Mouse (Mus musculus) forebrain, embryonic 15.5 days (tissue): ENCODE results near the gene Arhgef39. TPM values are rescaled to one million over a fixed set of nuclear protein-coding genes. Genes with fewer than 3 reads are reported as not detected.

Source experiments
- ATAC-seq: fragments of 200-750 bp; cut with Nextera tagmentation; replicated peaks from 2 replicates; pipeline ENCODE4 v1.8.0; 2017; ENCODE audit warnings: mild to moderate bottlenecking, moderate TSS enrichment, moderate library complexity
- H3K27ac ChIP-seq: fragments of 300-500 bp; sonication (generic); replicated peaks from 2 replicates; pipeline ENCODE4 v1.5.1; 2015; ENCODE audit warnings: mild to moderate bottlenecking, inconsistent platforms
- H3K27me3 ChIP-seq: fragments of 300-500 bp; sonication (generic); 2 replicates; pipeline ENCODE4 v1.6.1; 2015; ENCODE audit warnings: inconsistent platforms
- H3K36me3 ChIP-seq: fragments of 300-500 bp; sonication (generic); 2 replicates; pipeline ENCODE4 v1.6.1; 2015; ENCODE audit warnings: mild to moderate bottlenecking, inconsistent platforms
- H3K4me1 ChIP-seq: fragments of 300-500 bp; sonication (generic); 2 replicates; pipeline ENCODE4 v1.6.1; 2015; ENCODE audit warnings: inconsistent platforms
- H3K4me2 ChIP-seq: fragments of 300-500 bp; sonication (generic); replicated peaks from 2 replicates; pipeline ENCODE4 v1.6.1; 2015; ENCODE audit warnings: mild to moderate bottlenecking, inconsistent platforms
- H3K4me3 ChIP-seq: fragments of 300-500 bp; sonication (generic); 2 replicates; pipeline ENCODE4 v1.5.1; 2015; ENCODE audit warnings: mild to moderate bottlenecking, inconsistent platforms
- H3K9ac ChIP-seq: fragments of 300-500 bp; sonication (generic); replicated peaks from 2 replicates; pipeline ENCODE4 v1.6.1; 2015; ENCODE audit warnings: mild to moderate bottlenecking, inconsistent platforms
- H3K9me3 ChIP-seq: fragments of 300-500 bp; sonication (generic); 2 replicates; pipeline ENCODE4 v1.6.1; 2016; ENCODE audit warnings: inconsistent platforms
- WGBS: fragments of 180-500 bp; shearing (Covaris S2); methylation state at CpG from one replicate; pipeline ENCODE4 v1.1.7; 2015; ENCODE audit warnings: mixed read lengths; 5-methylcytosine and 5-hydroxymethylcytosine counted together
- polyA plus RNA-seq: library from polyadenylated mRNA; unstranded; fragments of >200 nt; fragmentation: Nextera tagmentation; extraction: Ambion mirVana; gene quantifications from 2 replicates; pipeline ENCODE4 v1.2.1, GENCODE M21; 2015

Arhgef39 gene
- polyA plus RNA-seq, 1 experiment from 2014 or later = 17.5 TPM

- Histone ChIP-seq H3K4me2 (no peak overlapping the region), H3K27ac (no peak overlapping the region), H3K9me3 (no peaks in the 10 kb centered on the region), H3K4me1 (no peaks in the 10 kb centered on the region), H3K9ac (no peak overlapping the region), H3K27me3 (no peaks in the 10 kb centered on the region), H3K36me3 (no peaks in the 10 kb centered on the region), H3K4me3 (no peak overlapping the region)
- no peak for ATAC-seq
- WGBS = 94% methylated on average over 10 of the region's 10 CpGs
Measured at GRCm38 (mm10) chr4:43470301-43470700, 29.2 kb downstream of the Arhgef39 start.

GRCm38 (mm10) chr4:43466872-43467271 lies 32.6 kb downstream of the Arhgef39 start:
- 94% methylated on average over 7 of the region's 7 CpGs for WGBS
- H3K27me3 ChIP-seq = no peaks in the 10 kb centered on the region
- no peaks in the 10 kb centered on the region for H3K9me3 ChIP-seq
- H3K4me3 ChIP-seq = no peak overlapping the region
- ATAC-seq = no peak
- H3K4me1 ChIP-seq = no peaks in the 10 kb centered on the region
- H3K36me3 ChIP-seq = no peaks in the 10 kb centered on the region
- no peak overlapping the region for H3K27ac ChIP-seq
- H3K9ac ChIP-seq = no peak overlapping the region
- H3K4me2 ChIP-seq = no peak overlapping the region

GRCm38 (mm10) chr4:43465935-43466334 lies 33.6 kb downstream of the Arhgef39 start:
- H3K4me3 ChIP-seq = no peak overlapping the region
- no peaks in the 10 kb centered on the region for H3K27me3 ChIP-seq
- H3K36me3 ChIP-seq = no peaks in the 10 kb centered on the region
- H3K4me2 ChIP-seq = no peak overlapping the region
- WGBS = 92% methylated on average over 6 of the region's 6 CpGs
- ATAC-seq = no peak
- no peak overlapping the region for H3K9ac ChIP-seq
- no peaks in the 10 kb centered on the region for H3K9me3 ChIP-seq
- H3K4me1 ChIP-seq = no peaks in the 10 kb centered on the region
- H3K27ac ChIP-seq = no peak overlapping the region

- no peak for ATAC-seq
- no peaks in the 10 kb centered on the region for H3K27me3 ChIP-seq
- no peak overlapping the region for H3K9ac ChIP-seq
- WGBS = 94% methylated on average over 5 of the region's 5 CpGs
- H3K36me3 ChIP-seq = no peaks in the 10 kb centered on the region
- H3K4me3 ChIP-seq = no peak overlapping the region
- H3K27ac ChIP-seq = no peak overlapping the region
- H3K4me2 ChIP-seq = no peak overlapping the region
- no peaks in the 10 kb centered on the region for H3K9me3 ChIP-seq
- no peaks in the 10 kb centered on the region for H3K4me1 ChIP-seq
Measured at GRCm38 (mm10) chr4:43463102-43463501, 36.4 kb downstream of the Arhgef39 start.

- Histone ChIP-seq H3K9me3 (no peaks in the 10 kb centered on the region), H3K36me3 (no peaks in the 10 kb centered on the region), H3K4me1 (peaks cover 4% of the 10 kb centered on the region), H3K27ac (no peak overlapping the region), H3K27me3 (0 out of 2 replicates have a peak, but pooled peaks cover 5% of the 10 kb centered on the region), H3K4me3 (no peak overlapping the region), H3K9ac (no peak overlapping the region), H3K4me2 (no peak overlapping the region)
- ATAC-seq = no peak
- 26% methylated on average over 8 of the region's 8 CpGs for WGBS
Measured at GRCm38 (mm10) chr4:43457124-43457523, 42.4 kb downstream of the Arhgef39 start.

GRCm38 (mm10) chr4:43456470-43456869 lies 43.0 kb downstream of the Arhgef39 start:
- Histone ChIP-seq H3K4me3 (no peak overlapping the region), H3K4me2 (no peak overlapping the region), H3K9ac (no peak overlapping the region), H3K27ac (no peak overlapping the region), H3K27me3 (0 out of 2 replicates have a peak, but pooled peaks cover 5% of the 10 kb centered on the region), H3K36me3 (no peaks in the 10 kb centered on the region), H3K9me3 (no peaks in the 10 kb centered on the region), H3K4me1 (peaks cover 4% of the 10 kb centered on the region)
- ATAC-seq = no peak
- WGBS = 37% methylated on average over 4 of the region's 4 CpGs

- WGBS = 37% methylated on average over 20 of the region's 20 CpGs
- Histone ChIP-seq H3K27me3 (0 out of 2 replicates have a peak, but pooled peaks cover 5% of the 10 kb centered on the region), H3K9ac (0 out of 2 replicates have a peak within 1 kb of the TSS, but pooled peaks have one; percentile 8), H3K36me3 (no peaks in the 10 kb centered on the region), H3K27ac (no peak within 1 kb of the TSS), H3K9me3 (no peaks in the 10 kb centered on the region), H3K4me3 (0 out of 2 replicates have a peak within 1 kb of the TSS, but pooled peaks have one; percentile 2), H3K4me2 (peak within 1 kb of the TSS; percentile 32), H3K4me1 (peaks cover 4% of the 10 kb centered on the region)
- ATAC-seq = no peak
Measured at GRCm38 (mm10) chr4:43454041-43454836, 45.3 kb downstream of the Arhgef39 start, which contains the start of gene Cd72. Gene Cd72, minus strand, starts transcription at chr4:43454628.

- H3K27ac ChIP-seq = no peak overlapping the region
- H3K4me3 ChIP-seq = 0 out of 2 replicates have a peak overlapping the region, but pooled peaks have one; percentile 2
- WGBS = under 1% methylated on average over 18 of the region's 18 CpGs
- no peaks in the 10 kb centered on the region for H3K9me3 ChIP-seq
- H3K9ac ChIP-seq = 0 out of 2 replicates have a peak overlapping the region, but pooled peaks have one; percentile 8
- 0 out of 2 replicates have a peak, but pooled peaks cover 5% of the 10 kb centered on the region for H3K27me3 ChIP-seq
- H3K4me1 ChIP-seq = peaks cover 4% of the 10 kb centered on the region
- peaks cover 2% of the 10 kb centered on the region; the same call in 1 of the 2 replicates for H3K36me3 ChIP-seq
- H3K4me2 ChIP-seq = peak overlapping the region; percentile 32
- ATAC-seq = no peak
Measured at GRCm38 (mm10) chr4:43453413-43453812, 46.1 kb downstream of the Arhgef39 start.

GRCm38 (mm10) chr4:43452315-43452714 lies 47.2 kb downstream of the Arhgef39 start:
- H3K4me1 ChIP-seq = peaks cover 4% of the 10 kb centered on the region
- H3K4me3 ChIP-seq = no peak overlapping the region
- no peak overlapping the region for H3K4me2 ChIP-seq
- WGBS = 61% methylated on average over 11 of the region's 11 CpGs
- 0 out of 2 replicates have a peak, but pooled peaks cover 5% of the 10 kb centered on the region for H3K27me3 ChIP-seq
- no peak for ATAC-seq
- H3K27ac ChIP-seq = no peak overlapping the region
- H3K9me3 ChIP-seq = no peaks in the 10 kb centered on the region
- peaks cover 12% of the 10 kb centered on the region for H3K36me3 ChIP-seq
- no peak overlapping the region for H3K9ac ChIP-seq

GRCm38 (mm10) chr4:43448554-43448953 lies 50.9 kb downstream of the Arhgef39 start:
- no peak overlapping the region for H3K27ac ChIP-seq
- no peak for ATAC-seq
- peaks cover 16% of the 10 kb centered on the region for H3K4me1 ChIP-seq
- 81% methylated on average over 3 of the region's 3 CpGs for WGBS
- H3K4me2 ChIP-seq = no peak overlapping the region
- no peaks in the 10 kb centered on the region for H3K27me3 ChIP-seq
- peaks cover 36% of the 10 kb centered on the region for H3K36me3 ChIP-seq
- H3K9ac ChIP-seq = no peak overlapping the region
- H3K4me3 ChIP-seq = no peak overlapping the region
- no peaks in the 10 kb centered on the region for H3K9me3 ChIP-seq

GRCm38 (mm10) chr4:43447251-43447650 lies 52.2 kb downstream of the Arhgef39 start:
- H3K9ac ChIP-seq = no peak overlapping the region
- no peaks in the 10 kb centered on the region for H3K9me3 ChIP-seq
- no peak overlapping the region for H3K4me2 ChIP-seq
- H3K27me3 ChIP-seq = no peaks in the 10 kb centered on the region
- peaks cover 13% of the 10 kb centered on the region for H3K4me1 ChIP-seq
- 81% methylated on average over 13 of the region's 13 CpGs for WGBS
- H3K27ac ChIP-seq = no peak overlapping the region
- H3K36me3 ChIP-seq = peaks cover 36% of the 10 kb centered on the region
- ATAC-seq = no peak
- H3K4me3 ChIP-seq = no peak overlapping the region
